Mouse (Mus musculus): Measurements from ENCODE around the gene Spg11.

- no peak for TF ChIP-seq CTCF (IDR thresholded peaks at IDR 0.05; ENCODE audit: borderline replicate concordance, insufficient read depth, low read depth, low read length)
- TF ChIP-seq POLR2A (IDR thresholded peaks at IDR 0.05; ENCODE audit: borderline replicate concordance, insufficient read depth, low read length) = no peak
These were observed 95.9 kb downstream of the Spg11 start for GRCm38 (mm10) chr2:122022284-122022683.
